Mouse (Mus musculus): ENCODE results near the gene Ackr1. TPM values are rescaled to one million over a fixed set of nuclear protein-coding genes. Genes with fewer than 3 reads are reported as not detected.

The Ackr1 gene
- polyA plus RNA-seq, 1 experiment from 2014 or later, result 0.37 TPM

DNA sequence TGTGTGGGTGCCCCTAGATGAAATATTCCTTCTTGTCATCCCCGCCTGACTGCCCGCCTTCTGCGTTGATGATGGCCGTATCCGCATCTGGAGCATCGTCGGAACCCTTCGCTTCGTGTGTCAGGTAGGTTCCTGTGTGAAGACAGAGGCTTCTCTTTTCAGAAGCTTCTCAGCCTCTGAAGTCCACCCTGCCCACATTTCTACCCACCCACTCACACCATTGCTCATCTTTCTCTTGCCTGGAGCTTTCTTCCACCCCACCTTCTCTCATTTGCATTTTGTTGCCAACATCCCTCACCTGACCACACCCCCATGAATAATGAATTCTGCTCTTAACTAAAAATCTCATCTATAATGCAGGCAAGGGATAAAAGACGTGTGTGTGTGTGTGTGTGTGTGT, 3.5 kb upstream of the Ackr1 start:
- no peaks in the 10 kb centered on the region for H3K27me3 ChIP-seq (ENCODE audit: control insufficient read depth, insufficient read depth, low read length)
- H3K9me3 ChIP-seq (ENCODE audit: control insufficient read depth, low read length), result no peaks in the 10 kb centered on the region
- H3K9ac ChIP-seq (ENCODE audit: low read depth, low read length), result no peak overlapping the region
- no peaks in the 10 kb centered on the region for H3K36me3 ChIP-seq (ENCODE audit: control insufficient read depth, insufficient read depth, low read length)
- WGBS, result 89% methylated on average over 10 of the region's 10 CpGs
- H3K4me2 ChIP-seq (replicated peaks; ENCODE audit: low read depth, low read length), result no peak overlapping the region
- no peaks in the 10 kb centered on the region; the same call in 1 of the 2 replicates for H3K4me1 ChIP-seq (ENCODE audit: control insufficient read depth, insufficient read depth, low read length)
- ATAC-seq (ENCODE audit: low FRiP score, low TSS enrichment), result no peak
- H3K4me3 ChIP-seq (ENCODE audit: low read length), result no peak overlapping the region
- no peak overlapping the region for H3K27ac ChIP-seq (ENCODE audit: low read depth, low read length)

- H3K4me3 ChIP-seq (ENCODE audit: low read length), result no peak overlapping the region
- 48% methylated on average over 11 of the region's 11 CpGs for WGBS
- no peak overlapping the region for H3K4me2 ChIP-seq (replicated peaks; ENCODE audit: low read depth, low read length)
- no peaks in the 10 kb centered on the region; the same call in 1 of the 2 replicates for H3K4me1 ChIP-seq (ENCODE audit: control insufficient read depth, insufficient read depth, low read length)
- H3K9ac ChIP-seq (ENCODE audit: low read depth, low read length), result no peak overlapping the region
- no peaks in the 10 kb centered on the region for H3K27me3 ChIP-seq (ENCODE audit: control insufficient read depth, insufficient read depth, low read length)
- H3K27ac ChIP-seq (ENCODE audit: low read depth, low read length), result no peak overlapping the region
- no peaks in the 10 kb centered on the region for H3K9me3 ChIP-seq (ENCODE audit: control insufficient read depth, low read length)
- ATAC-seq (ENCODE audit: low FRiP score, low TSS enrichment), result peak; percentile 36; the same call in 1 of the 2 replicates
- H3K36me3 ChIP-seq (ENCODE audit: control insufficient read depth, insufficient read depth, low read length), result no peaks in the 10 kb centered on the region
These were observed 2.4 kb upstream of the Ackr1 start for GRCm38 (mm10) chr1:173335903-173336302.

- H3K9me3 ChIP-seq (ENCODE audit: control insufficient read depth, low read length), result no peaks in the 10 kb centered on the region
- H3K4me3 ChIP-seq (ENCODE audit: low read length), result no peak overlapping the region
- no peak overlapping the region for H3K9ac ChIP-seq (ENCODE audit: low read depth, low read length)
- H3K36me3 ChIP-seq (ENCODE audit: control insufficient read depth, insufficient read depth, low read length), result no peaks in the 10 kb centered on the region
- 94% methylated on average over 5 of the region's 5 CpGs for WGBS
- no peak overlapping the region for H3K27ac ChIP-seq (ENCODE audit: low read depth, low read length)
- no peak overlapping the region for H3K4me2 ChIP-seq (replicated peaks; ENCODE audit: low read depth, low read length)
- no peak for ATAC-seq (ENCODE audit: low FRiP score, low TSS enrichment)
- no peaks in the 10 kb centered on the region for H3K27me3 ChIP-seq (ENCODE audit: control insufficient read depth, insufficient read depth, low read length)
- no peaks in the 10 kb centered on the region; the same call in 1 of the 2 replicates for H3K4me1 ChIP-seq (ENCODE audit: control insufficient read depth, insufficient read depth, low read length)
These were observed 1.1 kb downstream of the Ackr1 start for GRCm38 (mm10) chr1:173332418-173332817.

- Histone ChIP-seq H3K27me3 (ENCODE audit: control insufficient read depth, insufficient read depth, low read length) (no peaks in the 10 kb centered on the region), H3K4me1 (ENCODE audit: control insufficient read depth, insufficient read depth, low read length) (no peaks in the 10 kb centered on the region), H3K36me3 (ENCODE audit: control insufficient read depth, insufficient read depth, low read length) (no peaks in the 10 kb centered on the region), H3K27ac (ENCODE audit: low read depth, low read length) (no peak overlapping the region), H3K4me3 (ENCODE audit: low read length) (no peak overlapping the region), H3K9me3 (ENCODE audit: control insufficient read depth, low read length) (no peaks in the 10 kb centered on the region), H3K4me2 (replicated peaks; ENCODE audit: low read depth, low read length) (no peak overlapping the region), H3K9ac (ENCODE audit: low read depth, low read length) (no peak overlapping the region)
- 71% methylated on average over 5 of the region's 5 CpGs for WGBS
- no peak for ATAC-seq (ENCODE audit: low FRiP score, low TSS enrichment)
These were observed 3.8 kb downstream of the Ackr1 start for GRCm38 (mm10) chr1:173329743-173330142.

- Histone ChIP-seq H3K9me3 (ENCODE audit: control insufficient read depth, low read length) (no peaks in the 10 kb centered on the region), H3K9ac (ENCODE audit: low read depth, low read length) (no peak overlapping the region), H3K27me3 (ENCODE audit: control insufficient read depth, insufficient read depth, low read length) (no peaks in the 10 kb centered on the region), H3K4me3 (ENCODE audit: low read length) (no peak overlapping the region), H3K4me2 (replicated peaks; ENCODE audit: low read depth, low read length) (no peak overlapping the region), H3K36me3 (ENCODE audit: control insufficient read depth, insufficient read depth, low read length) (no peaks in the 10 kb centered on the region), H3K4me1 (ENCODE audit: control insufficient read depth, insufficient read depth, low read length) (no peaks in the 10 kb centered on the region), H3K27ac (ENCODE audit: low read depth, low read length) (no peak overlapping the region)
- 47% methylated on average over 4 of the region's 4 CpGs for WGBS
- no peak for ATAC-seq (ENCODE audit: low FRiP score, low TSS enrichment)
These were observed 4.4 kb downstream of the Ackr1 start for GRCm38 (mm10) chr1:173329185-173329584.

GRCm38 (mm10) chr1:173328446-173328845, 5.1 kb downstream of the Ackr1 start:
- ATAC-seq (ENCODE audit: low FRiP score, low TSS enrichment), result no peak
- Histone ChIP-seq H3K4me3 (ENCODE audit: low read length) (no peak overlapping the region), H3K4me1 (ENCODE audit: control insufficient read depth, insufficient read depth, low read length) (no peaks in the 10 kb centered on the region), H3K27me3 (ENCODE audit: control insufficient read depth, insufficient read depth, low read length) (no peaks in the 10 kb centered on the region), H3K9me3 (ENCODE audit: control insufficient read depth, low read length) (no peaks in the 10 kb centered on the region), H3K4me2 (replicated peaks; ENCODE audit: low read depth, low read length) (no peak overlapping the region), H3K27ac (ENCODE audit: low read depth, low read length) (no peak overlapping the region), H3K9ac (ENCODE audit: low read depth, low read length) (no peak overlapping the region), H3K36me3 (ENCODE audit: control insufficient read depth, insufficient read depth, low read length) (no peaks in the 10 kb centered on the region)
- WGBS, result 66% methylated on average over 8 of the region's 8 CpGs

DNA sequence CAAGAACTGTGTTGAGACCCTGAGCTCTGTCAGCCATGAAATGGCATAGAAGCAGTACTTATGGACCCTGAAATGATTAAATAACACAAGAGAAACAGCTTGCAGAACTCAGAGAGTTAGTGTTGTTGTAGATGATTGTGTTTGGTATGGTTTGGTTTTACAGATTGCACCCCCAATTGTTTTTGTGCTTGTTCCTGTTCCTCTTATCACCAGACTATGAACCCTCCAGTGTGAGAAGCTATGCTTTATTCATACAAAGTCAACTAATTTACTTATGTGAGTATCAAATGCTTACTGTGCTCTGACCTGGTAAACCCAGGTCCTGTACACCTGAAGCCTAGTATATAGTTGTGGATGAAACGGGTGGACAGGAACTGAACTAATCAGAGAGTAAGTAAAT, 7.0 kb downstream of the Ackr1 start:
- 79% methylated on average over 1 of the region's 1 CpGs for WGBS
- ATAC-seq (ENCODE audit: low FRiP score, low TSS enrichment), result no peak

DNA sequence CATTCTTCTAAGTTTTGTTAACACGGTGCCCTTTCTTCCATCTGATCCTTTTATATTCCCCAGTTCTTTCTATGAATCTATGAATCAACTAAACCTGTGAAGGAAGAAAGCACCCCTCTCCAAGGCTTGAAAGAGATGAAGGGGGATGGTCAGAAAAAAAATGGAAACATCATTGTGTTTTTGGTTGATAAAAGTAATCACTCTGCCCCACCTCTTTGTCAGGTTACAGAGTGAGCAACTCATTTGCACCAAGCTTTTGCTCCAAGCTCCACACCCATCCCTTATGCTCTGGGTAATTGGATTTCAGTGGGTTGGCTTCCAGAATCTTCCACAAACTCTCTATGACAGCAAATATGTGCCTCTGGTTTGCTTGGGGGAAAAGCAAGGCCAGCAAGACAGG, 8.2 kb downstream of the Ackr1 start:
- no peak for ATAC-seq (ENCODE audit: low FRiP score, low TSS enrichment)
- Histone ChIP-seq H3K4me1 (ENCODE audit: control insufficient read depth, insufficient read depth, low read length) (no peaks in the 10 kb centered on the region), H3K27ac (ENCODE audit: low read depth, low read length) (no peak overlapping the region), H3K9me3 (ENCODE audit: control insufficient read depth, low read length) (no peaks in the 10 kb centered on the region), H3K4me2 (replicated peaks; ENCODE audit: low read depth, low read length) (no peak overlapping the region), H3K9ac (ENCODE audit: low read depth, low read length) (no peak overlapping the region), H3K36me3 (ENCODE audit: control insufficient read depth, insufficient read depth, low read length) (no peaks in the 10 kb centered on the region), H3K27me3 (ENCODE audit: control insufficient read depth, insufficient read depth, low read length) (no peaks in the 10 kb centered on the region), H3K4me3 (ENCODE audit: low read length) (no peak overlapping the region)
- 92% methylated on average over 1 of the region's 1 CpGs for WGBS

More for the DNA sequence above, 7.0 kb downstream of the Ackr1 start:
- H3K9me3 ChIP-seq (ENCODE audit: control insufficient read depth, low read length), result no peaks in the 10 kb centered on the region
- H3K4me1 ChIP-seq (ENCODE audit: control insufficient read depth, insufficient read depth, low read length), result no peaks in the 10 kb centered on the region
- H3K36me3 ChIP-seq (ENCODE audit: control insufficient read depth, insufficient read depth, low read length), result no peaks in the 10 kb centered on the region
- no peak overlapping the region for H3K4me3 ChIP-seq (ENCODE audit: low read length)
- H3K4me2 ChIP-seq (replicated peaks; ENCODE audit: low read depth, low read length), result no peak overlapping the region
- H3K9ac ChIP-seq (ENCODE audit: low read depth, low read length), result no peak overlapping the region
- H3K27me3 ChIP-seq (ENCODE audit: control insufficient read depth, insufficient read depth, low read length), result no peaks in the 10 kb centered on the region
- no peak overlapping the region for H3K27ac ChIP-seq (ENCODE audit: low read depth, low read length)

DNA sequence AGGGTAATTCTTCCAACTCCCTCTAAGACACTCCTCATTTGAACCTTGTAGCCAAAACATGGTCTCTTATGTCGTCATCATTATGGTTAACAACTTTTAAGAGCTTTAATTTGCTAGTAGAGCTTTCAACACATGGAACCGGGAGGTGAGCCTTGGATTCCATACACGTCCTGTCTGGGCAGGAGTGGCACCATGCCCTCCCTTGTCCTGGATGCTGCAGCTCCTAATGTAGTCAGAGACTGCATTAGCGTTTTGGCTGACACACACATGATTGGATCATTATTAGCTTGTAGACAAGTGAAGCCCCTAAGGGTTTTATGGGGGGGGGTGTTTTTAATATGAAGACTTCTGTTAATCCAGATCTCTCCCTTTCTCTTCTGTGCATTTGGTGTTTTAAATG, 8.6 kb downstream of the Ackr1 start:
- no peaks in the 10 kb centered on the region for H3K36me3 ChIP-seq (ENCODE audit: control insufficient read depth, insufficient read depth, low read length)
- H3K4me1 ChIP-seq (ENCODE audit: control insufficient read depth, insufficient read depth, low read length), result no peaks in the 10 kb centered on the region
- no peaks in the 10 kb centered on the region for H3K27me3 ChIP-seq (ENCODE audit: control insufficient read depth, insufficient read depth, low read length)
- H3K4me3 ChIP-seq (ENCODE audit: low read length), result no peak overlapping the region
- H3K27ac ChIP-seq (ENCODE audit: low read depth, low read length), result no peak overlapping the region
- H3K9me3 ChIP-seq (ENCODE audit: control insufficient read depth, low read length), result no peaks in the 10 kb centered on the region
- no peak overlapping the region for H3K9ac ChIP-seq (ENCODE audit: low read depth, low read length)
- no peak overlapping the region for H3K4me2 ChIP-seq (replicated peaks; ENCODE audit: low read depth, low read length)
- WGBS, result 68% methylated on average over 4 of the region's 4 CpGs
- ATAC-seq (ENCODE audit: low FRiP score, low TSS enrichment), result no peak

Data from kidney, embryonic 14.5 days (tissue).